Mouse (Mus musculus) naive thymus-derived CD4-positive, alpha-beta T cell, adult 5 months (primary cell): Measurements from ENCODE around the gene 1110008P14Rik. TPM values are rescaled to one million over a fixed set of nuclear protein-coding genes. Genes with fewer than 3 reads are reported as not detected.

Source experiments
- polyA plus RNA-seq: library from polyadenylated mRNA; unstranded; fragments of 100-300 nt; shearing (Covaris generic); gene quantifications from one replicate; pipeline ENCODE4 v1.2.1, GENCODE M21; 2017

The 1110008P14Rik gene
- 32.4 TPM for polyA plus RNA-seq

DNA sequence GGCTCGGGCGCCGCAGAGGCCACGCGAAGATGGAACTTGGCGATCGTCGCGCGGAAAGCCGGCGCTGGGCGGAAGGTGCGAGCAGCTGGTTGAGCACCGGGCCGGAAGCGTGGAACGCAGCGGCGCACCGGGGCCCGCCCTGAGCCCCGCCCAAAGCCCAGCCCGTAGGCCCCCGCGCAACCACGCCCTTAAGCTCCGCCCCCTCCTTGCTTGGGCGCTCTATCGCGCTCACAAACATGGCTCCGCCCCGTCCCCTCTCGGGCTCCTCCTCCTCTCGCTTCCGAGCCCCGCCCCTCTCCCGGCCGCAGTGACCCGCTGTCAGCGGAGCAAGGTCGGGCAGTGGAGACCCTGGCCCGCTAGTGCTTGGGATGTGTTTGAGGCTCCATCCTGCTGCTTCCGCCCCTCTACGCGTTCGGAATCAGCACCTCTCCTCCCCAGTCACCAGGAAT is at the start of gene 1110008P14Rik:
TSS of gene 1110008P14Rik (minus strand) at position 164 of the 449 bp plus-strand sequence.

DNA sequence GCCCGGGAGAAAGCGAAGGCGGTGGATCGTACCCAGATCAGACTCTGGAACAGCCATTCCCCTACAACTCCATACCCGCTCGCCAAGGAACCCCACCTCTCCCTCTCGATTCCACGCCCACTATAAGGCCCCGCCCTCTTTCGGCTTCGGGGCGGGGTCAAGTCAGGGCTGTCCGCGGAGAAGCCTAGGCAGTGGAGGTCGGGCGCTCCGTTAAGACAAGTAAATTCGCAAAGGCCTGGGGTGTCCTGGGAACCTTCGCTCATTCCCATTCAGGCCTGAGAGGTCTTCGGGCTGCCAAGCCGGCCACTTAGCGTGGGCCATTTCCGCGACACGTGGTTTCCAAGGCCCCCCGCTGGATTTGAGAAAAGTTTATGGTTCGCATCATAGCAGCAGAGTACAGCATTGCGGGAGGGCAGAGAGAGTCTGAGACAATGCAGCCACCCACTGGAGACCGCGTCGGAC is 13.8 kb upstream of the 1110008P14Rik start, which contains the start of gene Ptges2:
TSS of gene Ptges2 (plus strand) at position 413 of the 462 bp plus-strand sequence.

DNA sequence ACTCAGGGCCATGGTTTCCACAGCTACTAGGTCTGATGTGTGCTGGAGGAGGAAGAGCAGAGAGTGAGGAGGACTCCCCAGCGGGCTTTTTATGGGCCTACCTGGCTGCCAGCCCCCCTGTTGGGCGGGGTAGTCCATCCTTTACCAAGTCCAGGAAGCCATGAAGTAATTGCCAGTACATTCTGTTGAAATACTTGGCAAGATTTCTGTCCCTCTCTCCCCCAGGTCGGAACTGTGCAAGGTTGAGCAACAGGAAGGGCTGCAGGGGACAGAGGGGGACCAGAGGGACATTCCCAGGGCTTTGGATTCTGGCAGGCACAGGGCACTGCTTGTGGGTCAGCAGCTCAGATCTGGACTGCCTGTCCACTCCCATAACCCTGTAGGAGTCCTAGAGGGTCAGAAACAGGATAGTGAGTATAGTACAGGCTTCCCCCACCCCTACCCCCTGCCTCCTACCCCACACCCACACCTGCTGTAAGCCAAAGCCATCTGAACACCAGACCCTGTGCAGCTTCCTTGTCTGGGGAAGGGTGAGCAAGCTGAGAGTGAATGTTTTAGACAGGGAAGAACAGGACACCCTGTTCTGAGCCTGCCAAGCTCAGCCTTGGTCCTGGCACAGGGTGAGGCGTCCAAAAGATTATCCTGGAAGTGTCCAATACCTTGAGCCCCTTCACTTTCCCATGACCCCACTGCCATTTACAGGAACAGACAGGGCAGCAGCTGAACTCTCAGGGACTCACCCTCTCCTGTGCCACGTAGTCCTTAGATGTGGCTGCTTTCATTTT is 6.2 kb upstream of the 1110008P14Rik start, which contains the start of gene Lcn2:
TSS of gene Lcn2 (minus strand) at position 547 of the 785 bp plus-strand sequence.

DNA sequence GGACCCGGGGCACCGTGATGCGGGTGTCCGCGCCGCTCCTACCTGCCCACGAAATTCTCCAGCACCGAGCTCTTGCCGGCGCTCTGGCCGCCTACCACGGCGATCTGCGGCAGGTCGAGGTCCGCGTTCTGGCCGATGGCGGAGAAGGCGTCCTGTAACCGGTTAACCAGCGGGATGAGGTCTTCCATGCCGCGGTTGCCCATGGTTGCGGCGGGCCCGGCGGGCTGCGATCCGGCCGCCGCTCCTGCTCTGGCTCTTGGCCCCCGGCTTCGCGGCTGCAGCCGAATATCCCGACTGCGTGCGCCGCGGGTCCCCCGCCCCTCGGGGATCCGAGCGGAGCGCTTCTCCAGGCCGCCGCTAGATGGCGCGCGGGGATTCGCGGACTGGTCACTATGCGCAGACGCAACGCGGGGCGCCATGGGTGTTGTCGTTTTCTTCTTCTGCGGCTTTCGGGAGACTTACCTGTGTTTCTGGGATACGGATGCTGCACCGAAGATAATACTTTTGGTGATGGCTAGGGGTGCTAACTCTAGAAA is 28.7 kb downstream of the 1110008P14Rik start, which contains the start of gene Dnm1:
TSS of gene Dnm1 (minus strand) at position 332 of the 536 bp plus-strand sequence.

DNA sequence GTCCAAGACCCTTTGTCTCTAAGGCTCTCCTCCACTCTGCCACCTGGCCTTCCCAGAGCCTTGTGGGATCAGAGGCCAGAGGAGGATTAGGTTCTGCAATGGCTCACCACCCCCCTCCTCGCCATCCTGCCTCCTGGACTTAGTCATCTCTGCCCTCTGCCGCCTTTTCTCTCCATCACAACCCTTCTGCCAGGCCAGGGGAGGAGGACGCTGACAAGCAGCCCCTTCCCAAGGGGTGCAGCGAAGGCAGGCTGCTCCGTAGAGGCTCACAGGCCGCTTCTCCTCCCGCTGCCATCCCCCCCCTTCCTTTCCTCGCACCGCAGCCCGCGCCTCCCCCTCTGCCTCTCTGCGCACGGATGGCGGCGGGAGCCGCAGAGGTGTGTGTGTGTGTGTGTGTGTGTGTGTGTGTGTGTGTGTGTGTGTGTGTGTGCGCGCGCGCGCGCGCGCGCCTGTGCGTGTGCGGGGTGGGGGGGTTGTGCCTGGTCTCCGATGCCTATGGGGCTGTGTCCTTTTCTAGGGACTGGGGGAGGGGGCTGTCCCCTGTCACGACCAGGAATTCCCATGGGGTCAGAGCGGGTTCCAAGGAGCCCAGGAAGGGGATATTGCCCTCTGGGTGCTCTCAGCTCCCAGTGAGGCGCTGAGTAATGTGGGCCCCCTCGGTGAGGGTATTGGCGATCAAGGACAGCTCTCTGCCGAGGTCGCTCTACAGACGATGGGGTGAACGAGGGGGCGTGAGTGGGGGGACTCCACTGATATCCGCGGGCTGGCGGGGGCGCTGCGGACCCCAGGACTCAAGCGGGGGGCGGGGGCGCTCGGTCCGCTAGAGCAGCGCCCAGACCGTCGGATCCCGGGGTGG is 29.4 kb downstream of the 1110008P14Rik start, which contains the start of gene Ciz1:
TSS of gene Ciz1 (plus strand) at position 177 of the 856 bp plus-strand sequence.

Other genes with a start within 250 kb of the 1110008P14Rik start
- 51.9 TPM for gene Prrc2b, start 230.9 kb downstream of the 1110008P14Rik start, polyA plus RNA-seq
- gene Pomt1, start 145.3 kb downstream of the 1110008P14Rik start, polyA plus RNA-seq: 6.0 TPM
- 101 TPM for gene Uck1, start 121.8 kb downstream of the 1110008P14Rik start, polyA plus RNA-seq
- gene Golga2, start 94.6 kb downstream of the 1110008P14Rik start, polyA plus RNA-seq: 32.0 TPM
- 137 TPM for gene Swi5, start 93.9 kb downstream of the 1110008P14Rik start, polyA plus RNA-seq
- gene Ciz1, start 29.6 kb downstream of the 1110008P14Rik start, polyA plus RNA-seq: 127 TPM
- gene Dnm1, start 28.6 kb downstream of the 1110008P14Rik start, polyA plus RNA-seq: not detected
- gene Lcn2, start 6.3 kb upstream of the 1110008P14Rik start, polyA plus RNA-seq: not detected
- gene Ptges2, start 14.0 kb upstream of the 1110008P14Rik start, polyA plus RNA-seq: 10.6 TPM
- 12.0 TPM for gene Naif1, start 68.5 kb upstream of the 1110008P14Rik start, polyA plus RNA-seq
- gene Slc25a25, start 69.5 kb upstream of the 1110008P14Rik start, polyA plus RNA-seq: 103 TPM
- gene Fam102a, start 153.4 kb upstream of the 1110008P14Rik start, polyA plus RNA-seq: 153 TPM
- 76.8 TPM for gene Dpm2, start 188.9 kb upstream of the 1110008P14Rik start, polyA plus RNA-seq
- not detected for gene Pip5kl1, start 192.9 kb upstream of the 1110008P14Rik start, polyA plus RNA-seq
- gene 9430097D07Rik, start 193.7 kb upstream of the 1110008P14Rik start, polyA plus RNA-seq: not detected
- 15.0 TPM for gene St6galnac4, start 205.2 kb upstream of the 1110008P14Rik start, polyA plus RNA-seq
- 1.1 TPM for gene St6galnac6, start 217.8 kb upstream of the 1110008P14Rik start, polyA plus RNA-seq
- not detected for gene Ak1, start 239.8 kb upstream of the 1110008P14Rik start, polyA plus RNA-seq